Mouse (Mus musculus): Measurements from ENCODE around the gene Spata33. TPM values are rescaled to one million over a fixed set of nuclear protein-coding genes. Genes with fewer than 3 reads are reported as not detected.
"Not testable (repeated sequence)": the region's sequence is repeated elsewhere in the genome, so short reads cannot be mapped to it uniquely, and the experiment has no call there.

The Spata33 gene
- total RNA-seq, 1 experiment: 1.2 TPM

DNA sequence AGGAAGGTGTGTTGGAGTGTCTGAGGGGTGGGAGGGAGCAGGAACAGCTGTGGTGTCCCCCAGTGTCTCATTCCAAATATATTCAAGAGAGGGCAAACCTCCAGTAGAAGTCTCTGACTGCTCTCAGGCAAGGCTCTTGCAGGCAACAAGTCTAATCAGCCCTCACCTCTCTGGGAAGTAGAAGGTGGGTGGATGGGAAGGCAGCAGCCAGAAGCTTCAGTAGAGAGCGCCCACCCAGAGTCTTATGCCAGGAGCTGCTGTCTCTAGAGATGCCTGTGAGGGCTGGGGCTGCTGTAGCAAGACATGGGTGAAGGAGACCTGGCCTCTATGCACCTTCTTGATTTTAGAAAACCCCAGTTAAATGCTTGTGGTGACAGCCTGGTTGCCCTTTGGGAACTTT, 15.8 kb downstream of the Spata33 start:
- TF ChIP-seq HCFC1 (IDR thresholded peaks at IDR 0.05; ENCODE audit: borderline replicate concordance, insufficient read depth, low read length) (no peak), ZC3H11A (IDR thresholded peaks at IDR 0.05; ENCODE audit: borderline replicate concordance, low read depth, low read length) (no peak), CHD2 (IDR thresholded peaks at IDR 0.05; ENCODE audit: low read depth, low read length) (no peak), MAFK (IDR thresholded peaks at IDR 0.05; ENCODE audit: insufficient read depth, low read depth, low read length) (no peak), ZNF384 (IDR thresholded peaks at IDR 0.05; ENCODE audit: low read depth, low read length) (no peak)
- no peak overlapping the region for H3K4me3 ChIP-seq (ENCODE audit: insufficient read depth in 1 of 2, low read depth in 1 of 2, low read length in 2 of 2, poor library complexity in 1 of 2, severe bottlenecking in 1 of 2)
- peaks cover 2 to 10% of the 10 kb centered on the region in 2 experiments; a peak in 3 of 4 replicates for H3K4me1 ChIP-seq (ENCODE audit: control insufficient read depth in 2 of 2, insufficient read depth in 2 of 2, low read length in 2 of 2, poor library complexity in 1 of 2)
- H3K36me3 ChIP-seq (ENCODE audit: control insufficient read depth, insufficient read depth, low read length, poor library complexity, severe bottlenecking): peaks cover 20% of the 10 kb centered on the region
- no peak overlapping the region for H3K9ac ChIP-seq (ENCODE audit: insufficient read depth, low read depth, low read length, poor library complexity, severe bottlenecking)
- no peak overlapping the region for H3K27ac ChIP-seq (ENCODE audit: insufficient read depth, low read depth, low read length, poor library complexity, severe bottlenecking)
- in situ Hi-C loops (cut with MboI; ENCODE audit: low sequenced_read_pairs in 2 of 2, unreplicated experiment in 2 of 2): no loop called here
- H3K9me3 ChIP-seq (ENCODE audit: control insufficient read depth, insufficient read depth, low read depth, low read length): no peaks in the 10 kb centered on the region
- DNase-seq (ENCODE audit: low read depth, low spot score): no peak

DNA sequence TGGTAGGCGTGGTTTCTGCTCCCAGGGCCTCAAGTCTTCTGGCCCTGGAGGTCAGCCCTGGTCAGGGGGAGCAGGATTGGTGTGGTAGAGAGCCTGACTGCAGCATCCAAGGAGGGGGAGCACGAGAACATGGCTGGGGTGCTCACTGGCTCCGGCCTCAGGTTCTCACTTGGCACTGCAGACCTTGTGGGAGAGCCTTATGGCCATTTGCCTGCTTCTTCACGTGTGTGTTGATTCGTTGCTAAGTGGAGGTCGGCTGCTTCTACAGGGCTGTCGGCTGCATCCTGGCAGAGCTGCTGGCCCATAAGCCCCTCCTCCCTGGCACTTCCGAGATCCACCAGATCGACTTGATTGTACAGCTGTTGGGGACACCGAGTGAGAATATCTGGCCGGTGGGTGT, 17.7 kb downstream of the Spata33 start:
- DNase-seq (ENCODE audit: low read depth, low spot score); H3K4me3 ChIP-seq (ENCODE audit: insufficient read depth in 1 of 2, low read depth in 1 of 2, low read length in 2 of 2, poor library complexity in 1 of 2, severe bottlenecking in 1 of 2); in situ Hi-C loops (cut with MboI; ENCODE audit: low sequenced_read_pairs in 2 of 2, unreplicated experiment in 2 of 2); H3K27ac ChIP-seq (ENCODE audit: insufficient read depth, low read depth, low read length, poor library complexity, severe bottlenecking); H3K9me3 ChIP-seq (ENCODE audit: control insufficient read depth, insufficient read depth, low read depth, low read length); H3K9ac ChIP-seq (ENCODE audit: insufficient read depth, low read depth, low read length, poor library complexity, severe bottlenecking): not testable (repeated sequence)
- peaks cover 0 to 21% of the 10 kb centered on the region in 2 experiments; a peak in 2 of 4 replicates for H3K4me1 ChIP-seq (ENCODE audit: control insufficient read depth in 2 of 2, insufficient read depth in 2 of 2, low read length in 2 of 2, poor library complexity in 1 of 2)
- H3K36me3 ChIP-seq (ENCODE audit: control insufficient read depth, insufficient read depth, low read length, poor library complexity, severe bottlenecking): peaks cover 20% of the 10 kb centered on the region

- Histone ChIP-seq H3K4me3 (ENCODE audit: insufficient read depth in 1 of 2, low read depth in 1 of 2, low read length in 2 of 2, poor library complexity in 1 of 2, severe bottlenecking in 1 of 2) (no peak overlapping the region), H3K9ac (ENCODE audit: insufficient read depth, low read depth, low read length, poor library complexity, severe bottlenecking) (no peak overlapping the region), H3K9me3 (ENCODE audit: control insufficient read depth, insufficient read depth, low read depth, low read length) (no peaks in the 10 kb centered on the region), H3K36me3 (ENCODE audit: control insufficient read depth, insufficient read depth, low read length, poor library complexity, severe bottlenecking) (peaks cover 17% of the 10 kb centered on the region), H3K27ac (ENCODE audit: insufficient read depth, low read depth, low read length, poor library complexity, severe bottlenecking) (no peak overlapping the region), H3K4me1 (ENCODE audit: control insufficient read depth in 2 of 2, insufficient read depth in 2 of 2, low read length in 2 of 2, poor library complexity in 1 of 2) (peaks cover 0 to 26% of the 10 kb centered on the region in 2 experiments; a peak in 2 of 4 replicates)
- no peak for DNase-seq (ENCODE audit: low read depth, low spot score)
- in situ Hi-C loops (cut with MboI; ENCODE audit: low sequenced_read_pairs in 2 of 2, unreplicated experiment in 2 of 2): no loop called here
- no peak for TF ChIP-seq ZNF384 (IDR thresholded peaks at IDR 0.05; ENCODE audit: low read depth, low read length)
- no peak for TF ChIP-seq ZC3H11A (IDR thresholded peaks at IDR 0.05; ENCODE audit: borderline replicate concordance, low read depth, low read length)
- TF ChIP-seq CHD2 (IDR thresholded peaks at IDR 0.05; ENCODE audit: low read depth, low read length): no peak
- no peak for TF ChIP-seq MAFK (IDR thresholded peaks at IDR 0.05; ENCODE audit: insufficient read depth, low read depth, low read length)
- TF ChIP-seq HCFC1 (IDR thresholded peaks at IDR 0.05; ENCODE audit: borderline replicate concordance, insufficient read depth, low read length): no peak
Observed at GRCm38 (mm10) chr8:123231742-123232141, 19.1 kb downstream of the Spata33 start.

GRCm38 (mm10) chr8:123232553-123232952, 19.9 kb downstream of the Spata33 start:
- H3K4me3 ChIP-seq (ENCODE audit: insufficient read depth in 1 of 2, low read depth in 1 of 2, low read length in 2 of 2, poor library complexity in 1 of 2, severe bottlenecking in 1 of 2): no peak overlapping the region
- TF ChIP-seq MAFK (IDR thresholded peaks at IDR 0.05; ENCODE audit: insufficient read depth, low read depth, low read length) (no peak), ZNF384 (IDR thresholded peaks at IDR 0.05; ENCODE audit: low read depth, low read length) (no peak), CHD2 (IDR thresholded peaks at IDR 0.05; ENCODE audit: low read depth, low read length) (no peak), HCFC1 (IDR thresholded peaks at IDR 0.05; ENCODE audit: borderline replicate concordance, insufficient read depth, low read length) (no peak), ZC3H11A (IDR thresholded peaks at IDR 0.05; ENCODE audit: borderline replicate concordance, low read depth, low read length) (no peak)
- no peak for DNase-seq (ENCODE audit: low read depth, low spot score)
- peaks cover 11% of the 10 kb centered on the region; the same call in 1 of the 2 replicates for H3K36me3 ChIP-seq (ENCODE audit: control insufficient read depth, insufficient read depth, low read length, poor library complexity, severe bottlenecking)
- H3K9ac ChIP-seq (ENCODE audit: insufficient read depth, low read depth, low read length, poor library complexity, severe bottlenecking): no peak overlapping the region
- no peaks in the 10 kb centered on the region for H3K9me3 ChIP-seq (ENCODE audit: control insufficient read depth, insufficient read depth, low read depth, low read length)
- H3K4me1 ChIP-seq (ENCODE audit: control insufficient read depth in 2 of 2, insufficient read depth in 2 of 2, low read length in 2 of 2, poor library complexity in 1 of 2): peaks cover 3 to 31% of the 10 kb centered on the region in 2 experiments; a peak in 3 of 4 replicates
- H3K27ac ChIP-seq (ENCODE audit: insufficient read depth, low read depth, low read length, poor library complexity, severe bottlenecking): no peak overlapping the region
- in situ Hi-C loops (cut with MboI; ENCODE audit: low sequenced_read_pairs in 2 of 2, unreplicated experiment in 2 of 2): no loop called here

GRCm38 (mm10) chr8:123233300-123233699, 20.7 kb downstream of the Spata33 start:
- Histone ChIP-seq H3K9me3 (ENCODE audit: control insufficient read depth, insufficient read depth, low read depth, low read length) (no peaks in the 10 kb centered on the region), H3K4me1 (ENCODE audit: control insufficient read depth in 2 of 2, insufficient read depth in 2 of 2, low read length in 2 of 2, poor library complexity in 1 of 2) (peaks cover 3 to 31% of the 10 kb centered on the region in 2 experiments; a peak in 3 of 4 replicates), H3K9ac (ENCODE audit: insufficient read depth, low read depth, low read length, poor library complexity, severe bottlenecking) (no peak overlapping the region), H3K36me3 (ENCODE audit: control insufficient read depth, insufficient read depth, low read length, poor library complexity, severe bottlenecking) (peaks cover 8% of the 10 kb centered on the region; the same call in 1 of the 2 replicates), H3K4me3 (ENCODE audit: insufficient read depth in 1 of 2, low read depth in 1 of 2, low read length in 2 of 2, poor library complexity in 1 of 2, severe bottlenecking in 1 of 2) (no peak overlapping the region), H3K27ac (ENCODE audit: insufficient read depth, low read depth, low read length, poor library complexity, severe bottlenecking) (no peak overlapping the region)
- in situ Hi-C loops (cut with MboI; ENCODE audit: low sequenced_read_pairs in 2 of 2, unreplicated experiment in 2 of 2): no loop called here
- TF ChIP-seq HCFC1 (IDR thresholded peaks at IDR 0.05; ENCODE audit: borderline replicate concordance, insufficient read depth, low read length): no peak
- TF ChIP-seq MAFK (IDR thresholded peaks at IDR 0.05; ENCODE audit: insufficient read depth, low read depth, low read length): no peak
- no peak for TF ChIP-seq ZC3H11A (IDR thresholded peaks at IDR 0.05; ENCODE audit: borderline replicate concordance, low read depth, low read length)
- TF ChIP-seq ZNF384 (IDR thresholded peaks at IDR 0.05; ENCODE audit: low read depth, low read length): no peak
- no peak for TF ChIP-seq CHD2 (IDR thresholded peaks at IDR 0.05; ENCODE audit: low read depth, low read length)
- no peak for DNase-seq (ENCODE audit: low read depth, low spot score)

Measured in ES-E14 (cell line).